In genomic region chr11:54726571-54727062, GRCm38 (mm10) we compare ENCODE assay signal across 12 mouse cellular contexts.
DNase-seq lines count a peak whose midpoint lies in the region; TF ChIP-seq lines count a peak whose summit lies in the region.
"Had no signal": no experiment of that assay in that cellular context is flagged by ENCODE, and none has a peak within 500 bp of the region (broad histone marks: within the 10 kb centered on the region; RNA-seq: fewer than 3 reads in every experiment).

No protein-coding gene starts in this region.

- H3ac ChIP-seq in myocyte (ENCODE audit: control insufficient read depth, insufficient read length), result no peak overlapping the region

- TF ChIP-seq POLR2A in bone marrow macrophage, adult 2 months (IDR thresholded peaks at IDR 0.05; ENCODE audit: borderline replicate concordance, low read depth, low read length), result no peak
- no peak for TF ChIP-seq POLR2A in myocyte (IDR thresholded peaks at IDR 0.05; ENCODE audit: insufficient read length, low read depth)

- no peaks in the 10 kb centered on the region for H3K79me2 ChIP-seq in myocyte (ENCODE audit: control insufficient read depth, insufficient read depth)

- H3K27me3 ChIP-seq in myocyte (ENCODE audit: control insufficient read depth, insufficient read depth, insufficient read length), result no peaks in the 10 kb centered on the region
- H3K27me3 ChIP-seq: kidney, embryonic 15.5 days had no signal

- DNase-seq in heart, adult 11 months, result peak; percentile 87
- DNase-seq in heart, adult 18-20 months, result no peak
- DNase-seq in lung, postnatal 25 days (ENCODE audit: low spot score), result peak; percentile 26
- no peak for DNase-seq in lung, postnatal 14 days
- no peak for DNase-seq in kidney, adult 8-10 months
- DNase-seq in testis, postnatal 14 days (ENCODE audit: low spot score), result no peak
- DNase-seq: adrenal gland, adult 2 months; cerebellum, adult 9-11 months had no signal

- TF ChIP-seq CTCF in bone marrow macrophage, adult 2 months (IDR thresholded peaks at IDR 0.05; ENCODE audit: low read depth, low read length), result no peak

- peaks cover 27% of the 10 kb centered on the region for H3K36me3 ChIP-seq in myocyte (ENCODE audit: control insufficient read depth, insufficient read depth)

- peak overlapping the region; percentile 91 for H3K27ac ChIP-seq in bone marrow macrophage, adult 2 months (ENCODE audit: insufficient read depth, low read depth, low read length)
- H3K27ac ChIP-seq: kidney, embryonic 15.5 days had no signal

- H3K4me1 ChIP-seq in bone marrow macrophage, adult 2 months (ENCODE audit: control insufficient read depth, insufficient read depth, low read length), result peaks cover 51% of the 10 kb centered on the region

- H3K4me2 ChIP-seq in myocyte (ENCODE audit: low read depth), result peak overlapping the region; percentile 26
- H3K4me2 ChIP-seq: kidney, embryonic 15.5 days; lung, embryonic 14.5 days had no signal

- no peak overlapping the region for H3K4me3 ChIP-seq in bone marrow macrophage, adult 2 months (ENCODE audit: insufficient read depth, low read length)
- no peak overlapping the region for H3K4me3 ChIP-seq in myocyte
- H3K4me3 ChIP-seq: kidney, embryonic 15.5 days had no signal

TF ChIP-seq in myocyte, 11 proteins besides CTCF, POLR2A, EP300 and RAD21:
- TF ChIP-seq MAX (IDR thresholded peaks at IDR 0.05; ENCODE audit: low read depth) (no peak), TCF3 (IDR thresholded peaks at IDR 0.05; ENCODE audit: insufficient read length, low read depth) (no peak), USF1 (IDR thresholded peaks at IDR 0.05; ENCODE audit: low read depth) (no peak), MYOG (IDR thresholded peaks at IDR 0.05; ENCODE audit: control insufficient read depth in 1 of 3, insufficient read depth in 1 of 3, insufficient read length in 2 of 3, low read depth in 2 of 3) (peak in 2 of 3 experiments; percentile 80 to 87), CEBPB (IDR thresholded peaks at IDR 0.05; ENCODE audit: insufficient read depth, poor library complexity, severe bottlenecking) (no peak), MYOD1 (IDR thresholded peaks at IDR 0.05; ENCODE audit: control insufficient read depth in 1 of 3, insufficient read length in 2 of 3, low read depth in 2 of 3) (peak in 2 of 3 experiments; percentile 61 to 74), E2F4 (IDR thresholded peaks at IDR 0.05; ENCODE audit: insufficient read depth) (no peak)

Comparison
In these comparisons a context has a peak if more than half of its experiments do, and no peak if none do; other contexts are left out.
1. DNase-seq: peak in heart, adult 11 months (single experiment) and lung, postnatal 25 days (single experiment); none in heart, adult 18-20 months (0 of 2), lung, postnatal 14 days (single experiment), kidney, adult 8-10 months (0 of 2) and testis, postnatal 14 days (single experiment).